Mouse (Mus musculus) lung, postnatal 14 days (tissue): Measurements from ENCODE around the gene Atp2a1.

Experiments used
- DNase-seq: peaks from one replicate; pipeline ENCODE4 v3.0.0; 2021

Gene Atp2a1

DNA sequence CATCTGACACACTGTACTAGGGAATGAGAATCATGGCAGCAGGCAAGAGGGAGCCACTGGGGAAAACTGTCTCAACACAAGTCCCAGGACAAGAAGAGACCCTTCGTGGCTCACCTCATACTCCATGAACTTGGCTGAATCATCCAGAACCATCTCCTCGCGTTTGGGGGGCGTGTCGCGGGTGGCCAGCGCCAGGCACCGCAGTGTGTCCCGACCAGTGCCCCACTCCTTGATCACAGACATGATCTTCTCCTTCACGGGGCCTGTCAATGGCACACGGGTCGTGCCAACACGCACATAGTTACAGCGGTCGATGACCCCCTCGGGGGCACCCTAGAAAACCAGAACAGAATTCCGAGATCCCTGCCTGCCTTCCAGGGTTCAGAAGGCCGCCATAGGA lies 12.9 kb downstream of the Atp2a1 start:
- DNase-seq = no peak

DNA sequence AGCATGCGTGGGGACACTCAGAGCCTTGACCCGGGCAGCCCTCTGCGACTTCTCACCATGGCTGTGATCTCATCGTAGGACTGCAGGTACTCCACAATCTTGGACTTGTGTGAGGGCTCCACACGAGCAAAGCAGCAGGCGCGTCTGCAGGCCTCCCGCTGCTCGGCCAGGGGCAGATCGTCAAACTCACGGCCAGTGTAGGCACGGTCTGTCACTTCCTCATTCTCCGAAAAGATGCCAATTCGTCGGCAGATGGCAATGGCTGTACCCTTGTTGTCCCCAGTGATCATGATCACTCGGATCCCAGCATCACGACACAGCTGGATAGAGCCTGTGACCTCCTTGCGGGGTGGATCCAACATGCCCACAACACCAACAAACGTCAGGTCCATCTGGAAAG lies 14.4 kb downstream of the Atp2a1 start:
- DNase-seq = no peak

- no peak for DNase-seq
Observed at GRCm38 (mm10) chr7:126446217-126446616, 16.7 kb downstream of the Atp2a1 start.

GRCm38 (mm10) chr7:126445104-126445815 lies 17.6 kb downstream of the Atp2a1 start:
- no peak for DNase-seq

DNA sequence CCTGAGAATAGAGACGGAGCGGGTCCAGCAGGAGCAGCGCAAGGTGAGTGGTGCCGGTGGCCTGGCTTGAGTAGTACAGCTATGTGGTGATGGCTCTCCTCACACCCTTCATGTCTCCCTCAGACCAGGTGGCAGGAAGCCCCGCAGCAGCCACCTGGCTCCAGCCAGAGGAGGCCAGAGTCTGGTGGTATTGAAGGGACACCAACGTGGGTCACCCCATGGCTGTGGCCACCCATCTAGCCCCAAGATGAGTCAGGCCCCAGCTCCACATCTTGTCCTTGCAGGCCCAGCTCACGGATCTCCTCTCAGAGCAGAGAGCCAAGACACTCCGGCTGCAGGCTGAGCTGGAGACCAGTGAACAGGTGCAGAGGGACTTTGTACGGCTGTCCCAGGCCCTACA lies 18.4 kb downstream of the Atp2a1 start:
- DNase-seq = no peak

GRCm38 (mm10) chr7:126443997-126444396 lies 18.9 kb downstream of the Atp2a1 start:
- no peak for DNase-seq

- no peak for DNase-seq
Observed at GRCm38 (mm10) chr7:126440134-126440533, 22.8 kb downstream of the Atp2a1 start.

- DNase-seq = peak; percentile 76
Observed at GRCm38 (mm10) chr7:126436851-126437250, 26.1 kb downstream of the Atp2a1 start.

GRCm38 (mm10) chr7:126435801-126436200 lies 27.1 kb downstream of the Atp2a1 start:
- DNase-seq = no peak

GRCm38 (mm10) chr7:126434726-126435125 lies 28.2 kb downstream of the Atp2a1 start:
- no peak for DNase-seq

DNA sequence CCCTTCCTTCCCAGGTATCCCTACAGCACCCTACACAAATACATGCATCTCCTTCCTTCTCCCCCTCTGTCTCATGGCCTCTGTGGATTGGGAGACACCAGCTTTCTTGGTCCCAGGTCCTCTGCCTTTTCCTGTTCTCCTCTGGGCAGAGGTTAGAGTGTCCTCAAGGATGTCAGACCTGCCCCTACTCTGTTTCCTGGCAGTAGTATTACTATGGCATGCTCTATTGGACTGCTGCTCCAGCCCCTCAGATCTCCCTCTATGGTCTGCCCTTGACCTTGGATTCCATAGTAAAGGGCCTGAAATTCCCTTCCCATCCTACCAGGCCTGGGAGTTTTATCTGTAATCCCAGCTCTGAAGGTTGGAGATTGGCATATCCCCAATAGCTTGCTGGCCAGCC lies 32.7 kb downstream of the Atp2a1 start:
- DNase-seq = no peak

DNA sequence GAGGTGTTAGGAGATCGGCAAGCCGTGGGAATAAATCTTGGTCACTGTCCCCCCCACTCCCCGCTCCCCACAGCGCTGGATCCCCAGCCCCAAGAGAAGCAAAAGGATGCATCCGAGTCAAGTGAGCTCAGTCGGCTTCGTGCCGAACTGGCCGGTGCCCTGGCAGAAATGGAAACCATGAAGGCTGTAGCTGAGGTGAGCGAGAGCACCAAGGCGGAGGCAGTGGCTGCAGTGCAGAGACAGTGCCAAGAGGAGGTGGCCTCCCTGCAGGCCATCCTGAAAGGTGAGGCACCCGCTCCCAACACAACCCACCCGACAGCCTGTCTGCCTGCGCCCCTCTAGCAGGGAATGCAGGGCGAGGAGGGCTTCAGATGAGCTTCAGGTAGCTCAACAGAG lies 33.4 kb downstream of the Atp2a1 start:
- no peak for DNase-seq

- peak; percentile 99 for DNase-seq
Observed at GRCm38 (mm10) chr7:126428631-126429502, 34.0 kb downstream of the Atp2a1 start, which contains the start of gene Rabep2. Rabep2 (plus strand) TSS chr7:126428759.

DNA sequence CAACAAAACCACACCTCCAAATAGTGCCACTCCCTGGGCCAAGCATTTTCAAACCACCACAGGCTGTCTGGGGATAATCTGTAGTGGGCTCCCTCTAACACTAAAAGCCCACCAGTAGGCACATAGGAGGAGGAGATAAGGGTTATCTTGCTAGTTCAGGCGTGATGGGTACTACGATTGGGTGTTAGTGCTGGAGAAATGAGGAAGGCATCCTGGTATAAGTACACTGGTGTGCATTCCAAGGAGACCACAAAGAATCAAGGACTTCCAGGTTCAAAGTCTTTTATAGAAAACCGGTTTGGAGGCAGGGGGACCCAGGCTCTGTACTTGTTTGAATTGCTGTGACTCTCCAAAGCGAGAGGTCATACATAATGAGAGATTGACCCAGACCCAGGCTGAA lies 34.8 kb downstream of the Atp2a1 start:
- DNase-seq = no peak

DNA sequence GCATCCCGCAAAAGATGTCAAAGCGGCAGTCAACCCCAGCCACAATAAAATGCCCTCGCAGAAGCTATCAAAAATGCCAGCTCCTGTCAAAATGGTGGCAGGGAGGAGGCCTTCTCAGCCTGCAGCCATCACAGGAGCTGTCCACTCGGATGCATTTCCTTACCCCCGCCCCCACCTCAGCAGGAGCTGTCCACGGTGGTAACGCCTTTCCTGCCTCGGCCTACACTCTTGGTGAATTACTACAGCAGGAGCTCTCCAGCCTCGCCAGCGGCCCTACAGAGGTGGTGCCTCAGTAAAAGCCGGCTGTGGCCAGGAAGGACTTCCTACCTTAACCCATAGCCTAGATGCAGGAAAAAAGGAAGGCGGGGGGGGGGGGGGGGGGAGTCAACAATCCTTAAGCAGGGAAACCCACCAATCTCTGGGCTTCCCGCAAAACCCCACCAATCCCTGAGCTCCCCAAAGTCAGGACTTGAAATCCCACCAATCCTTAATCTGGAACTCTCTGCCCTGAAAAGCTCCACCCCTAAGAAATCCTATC lies 35.5 kb downstream of the Atp2a1 start:
- no peak for DNase-seq

- no peak for DNase-seq
Observed at GRCm38 (mm10) chr7:126424161-126424560, 38.7 kb downstream of the Atp2a1 start.

- no peak for DNase-seq
Observed at GRCm38 (mm10) chr7:126421756-126422155, 41.2 kb downstream of the Atp2a1 start.

DNA sequence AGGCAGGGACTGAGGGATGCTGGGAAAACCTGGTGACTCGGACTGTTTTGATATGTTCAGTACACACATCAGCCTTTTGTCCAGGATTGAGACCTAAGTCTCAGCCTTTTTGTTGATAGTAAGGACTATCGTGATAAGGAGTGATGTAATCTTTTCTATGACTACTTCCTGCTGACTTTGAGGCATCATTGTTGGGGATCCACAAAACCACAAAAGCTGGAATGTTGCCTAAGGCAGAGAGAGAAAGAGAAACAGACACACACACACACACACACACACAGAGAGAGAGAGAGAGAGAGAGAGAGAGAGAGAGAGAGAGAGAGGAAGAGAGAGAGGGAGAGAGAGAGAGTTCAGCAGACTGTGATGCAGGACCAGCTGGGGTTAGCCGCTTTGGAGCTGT lies 44.4 kb downstream of the Atp2a1 start:
- no peak for DNase-seq

DNA sequence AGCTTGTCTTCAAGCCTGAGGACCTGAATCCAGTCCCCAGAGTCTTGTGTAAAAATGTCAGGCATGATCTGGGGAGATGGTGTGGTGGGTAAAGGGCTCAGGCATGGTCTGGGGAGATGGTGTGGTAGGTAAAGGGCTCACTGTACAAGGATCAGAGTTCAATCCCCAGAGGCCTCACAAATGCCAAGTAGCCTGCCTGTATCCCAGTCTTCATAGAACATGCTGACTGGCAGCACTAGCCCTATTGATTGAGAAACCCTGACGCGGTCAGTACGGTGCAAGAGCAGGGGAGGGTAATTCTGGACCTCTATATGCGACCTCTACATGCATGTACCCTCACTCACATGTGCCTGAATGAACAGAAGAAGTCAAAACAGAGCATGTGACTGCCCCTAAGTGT lies 45.3 kb downstream of the Atp2a1 start:
- no peak for DNase-seq

GRCm38 (mm10) chr7:126417045-126417444 lies 45.9 kb downstream of the Atp2a1 start:
- no peak for DNase-seq

GRCm38 (mm10) chr7:126416615-126417014 lies 46.3 kb downstream of the Atp2a1 start:
- no peak for DNase-seq

GRCm38 (mm10) chr7:126414725-126415124 lies 48.2 kb downstream of the Atp2a1 start, which contains the start of gene Cd19:
Cd19 (minus strand) TSS chr7:126414889.
- DNase-seq = no peak

- no peak for DNase-seq
Observed at GRCm38 (mm10) chr7:126411061-126411460, 51.8 kb downstream of the Atp2a1 start.

GRCm38 (mm10) chr7:126408686-126409085 lies 54.2 kb downstream of the Atp2a1 start:
- no peak for DNase-seq
